Mouse (Mus musculus) thymus, adult 2 months (tissue): ENCODE data around the gene Ccdc142.

Experiments used
- CTCF ChIP-seq: fragments of 200-500 bp; IDR thresholded peaks from 2 replicates; pipeline ENCODE4 v1.5.1; 2012; ENCODE audit warnings: mild to moderate bottlenecking, control low read depth, low read length, moderate library complexity, borderline replicate concordance; ENCODE audit not compliant: control insufficient read depth, poor library complexity, insufficient read depth; ENCODE audit errors: extremely low read depth
- POLR2A ChIP-seq: fragments of 200-500 bp; IDR thresholded peaks from 2 replicates; pipeline ENCODE4 v1.6.1; 2012; ENCODE audit warnings: mild to moderate bottlenecking, low read length, control low read depth, moderate library complexity; ENCODE audit not compliant: control insufficient read depth, poor library complexity, insufficient read depth; ENCODE audit errors: extremely low read depth

- TF ChIP-seq POLR2A: peak; percentile 97
- peak; percentile 34; the same call in 1 of the 2 replicates for TF ChIP-seq CTCF
These were observed 13.7 kb downstream of the Ccdc142 start, which contains the start of gene Mogs for GRCm38 (mm10) chr6:83115011-83115671.
